Mouse (Mus musculus) left cerebral cortex, adult 8-10 months (tissue): ENCODE measurements at regions not wholly inside any gene's neighbourhood (a gene's known extent, or its start where the extent isn't known, plus 50 kb on each side); places are given as distances from the start of the nearest gene placed in this dataset.

Source experiments
- DNase-seq, 2 experiments: peaks; one replicate each; pipeline ENCODE4 v3.0.0; 2022; ENCODE audit warnings: low spot score in 2 of 2

DNA sequence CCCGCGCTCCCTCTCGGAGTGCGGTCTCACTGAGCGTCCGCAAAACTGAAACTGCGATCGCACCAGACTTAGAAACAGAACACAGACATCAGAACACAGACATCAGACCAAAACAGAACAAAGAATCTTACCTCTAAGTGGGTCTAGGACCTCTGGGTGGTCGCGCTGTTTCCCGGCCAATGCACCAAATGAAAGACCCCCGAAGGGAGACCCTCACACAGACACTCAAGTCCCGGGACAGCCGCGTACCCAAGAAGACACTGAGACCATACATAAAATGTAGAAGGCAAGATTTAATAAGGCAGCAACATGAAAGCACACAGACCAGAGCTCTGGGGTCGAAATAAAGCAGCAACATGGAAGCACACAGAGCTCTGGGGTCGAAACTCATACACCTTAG, 341.1 kb downstream of the Gm21739 start:
- peak in 1 of 2 experiments; percentile 5 for DNase-seq
